Mouse (Mus musculus) spleen, postnatal 36 days (tissue): ENCODE data around the gene Mndal.
A peak's percentile ranks its signal among the peaks of the same experiment; 100 is the strongest.
"Not testable (repeated sequence)": the region's sequence is repeated elsewhere in the genome, so short reads cannot be mapped to it uniquely, and the experiment has no call there.

Source experiments
- DNase-seq, 2 experiments: peaks; one replicate each; pipeline ENCODE4 v3.0.0; 2022; ENCODE audit warnings: low spot score in 2 of 2, mixed read lengths in 1 of 2

The Mndal gene

DNA sequence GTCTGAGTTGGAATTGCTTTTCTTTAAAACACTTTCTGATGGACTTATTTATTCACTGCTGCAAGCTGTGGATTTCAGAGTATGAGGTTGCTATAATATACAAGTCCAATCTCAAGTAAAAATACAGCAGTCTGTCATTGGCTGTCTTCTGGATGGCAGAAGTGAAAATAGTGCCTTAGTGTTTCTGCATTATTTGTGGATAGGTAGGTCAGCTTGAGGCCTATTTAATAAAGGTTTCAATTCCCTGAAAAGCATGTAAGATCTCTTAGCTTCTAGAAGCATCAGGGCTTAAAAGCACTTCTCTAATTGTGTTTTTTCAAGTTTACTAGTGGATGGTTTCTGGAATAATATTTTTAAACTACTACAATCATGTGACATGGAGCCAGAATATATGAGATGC lies 52.5 kb downstream of the Mndal start:
- not testable (repeated sequence) for DNase-seq

- DNase-seq, result not testable (repeated sequence)
These were observed 55.1 kb downstream of the Mndal start for GRCm38 (mm10) chr1:173887026-173887787.

GRCm38 (mm10) chr1:173880004-173880666 lies 62.2 kb downstream of the Mndal start:
- peak; percentile 19 to 44 for DNase-seq

DNA sequence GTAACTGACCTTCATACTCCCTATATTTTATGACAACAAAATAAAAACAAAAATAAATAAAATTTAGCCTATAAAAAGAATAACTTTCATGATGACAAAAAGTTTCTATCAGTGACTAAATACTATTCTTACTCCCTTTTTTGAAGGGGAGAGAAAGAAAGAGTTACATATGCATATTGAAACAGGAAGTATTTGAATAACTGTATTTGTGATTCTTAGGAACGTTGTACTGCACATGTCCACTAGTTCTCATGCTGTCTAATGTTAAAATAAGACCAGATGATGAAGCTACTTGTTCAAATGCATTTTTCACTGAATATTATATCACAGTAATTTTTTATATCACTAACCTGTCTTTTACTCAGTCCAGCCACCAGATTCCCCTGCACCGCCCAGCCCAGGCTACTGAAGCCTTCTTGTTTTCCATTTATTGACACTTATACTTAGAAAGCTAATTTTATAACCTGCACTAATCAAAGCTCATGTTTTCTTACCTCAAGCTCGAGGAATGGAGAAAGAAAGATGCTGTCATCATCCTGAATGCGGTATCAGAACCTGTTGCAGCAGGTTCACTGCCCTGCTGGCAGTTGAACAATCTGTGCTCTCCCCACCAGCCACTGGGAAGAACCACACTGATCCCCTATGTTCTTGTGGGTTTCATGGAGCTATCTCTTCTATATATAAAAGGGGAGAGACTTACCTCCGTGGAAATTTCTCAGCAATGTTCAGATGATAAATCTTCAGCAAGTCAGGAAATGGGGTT lies 62.9 kb downstream of the Mndal start:
- not testable (repeated sequence) for DNase-seq

- peak in 1 of 2 experiments; percentile 19 for DNase-seq
These were observed 64.0 kb downstream of the Mndal start for GRCm38 (mm10) chr1:173878264-173878663.

DNA sequence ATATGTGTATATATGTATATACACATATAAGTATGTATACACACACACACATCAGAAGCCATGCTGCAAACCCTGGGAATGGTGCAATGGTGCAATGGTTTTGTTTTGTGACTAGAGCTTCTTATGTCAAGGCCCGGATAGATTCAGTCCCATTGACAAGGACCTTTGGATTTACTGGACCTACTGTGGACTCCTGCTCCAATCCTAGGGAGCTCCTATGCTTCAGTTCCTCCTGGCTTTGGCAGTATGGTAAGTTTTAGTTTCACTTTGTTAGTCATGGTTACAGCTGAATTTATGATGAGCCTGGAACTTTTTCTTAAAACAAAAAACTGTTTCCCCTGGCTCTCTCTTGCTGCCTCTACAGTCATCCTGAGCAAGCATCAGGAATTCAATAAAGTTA lies 65.2 kb downstream of the Mndal start:
- DNase-seq, result not testable (repeated sequence)

DNA sequence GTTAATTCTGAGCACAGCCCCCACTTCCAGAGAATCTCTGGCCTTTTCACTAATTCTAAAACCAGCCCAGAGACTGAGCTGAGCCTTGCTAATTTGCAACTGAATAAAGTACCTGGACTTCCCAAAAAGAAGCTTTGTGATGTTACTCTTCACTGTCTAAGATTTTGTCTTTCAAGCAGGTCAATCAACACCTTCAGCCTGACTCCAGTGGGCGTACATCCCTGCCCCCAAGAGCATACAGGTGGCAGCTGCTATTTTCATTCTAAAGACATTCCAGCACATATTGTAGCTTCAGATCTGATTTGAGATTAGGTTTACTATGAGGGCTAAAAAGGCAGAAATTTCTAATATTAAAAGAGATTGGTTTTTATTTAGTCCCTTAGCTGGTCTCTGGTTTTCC lies 73.7 kb downstream of the Mndal start:
- DNase-seq, result not testable (repeated sequence)

DNA sequence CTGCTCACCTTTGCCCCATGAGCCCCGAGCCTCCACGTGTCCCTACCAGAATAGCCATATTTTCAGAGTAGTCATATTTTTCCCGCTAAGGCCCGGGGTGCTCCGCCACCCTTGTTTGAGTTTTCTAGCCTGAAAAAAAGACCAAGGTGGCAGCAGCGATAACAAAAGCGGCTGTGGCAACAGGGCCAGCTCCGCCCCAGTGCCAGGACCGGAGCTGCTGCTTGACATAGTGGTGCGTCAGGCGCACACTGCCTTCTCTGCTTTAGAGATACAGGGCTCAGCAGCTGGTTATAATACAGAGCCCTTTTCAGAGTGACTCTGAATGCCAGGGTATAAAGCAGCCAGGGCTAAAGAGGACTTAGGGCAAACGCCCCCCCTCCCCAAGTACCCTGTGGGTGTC lies 75.8 kb downstream of the Mndal start:
- DNase-seq, result no peak

GRCm38 (mm10) chr1:173853711-173854110 lies 88.6 kb downstream of the Mndal start:
- DNase-seq, result peak in 1 of 2 experiments; percentile 20

- peak; percentile 77 to 84 for DNase-seq
These were observed 89.4 kb downstream of the Mndal start for GRCm38 (mm10) chr1:173852853-173853252.

DNA sequence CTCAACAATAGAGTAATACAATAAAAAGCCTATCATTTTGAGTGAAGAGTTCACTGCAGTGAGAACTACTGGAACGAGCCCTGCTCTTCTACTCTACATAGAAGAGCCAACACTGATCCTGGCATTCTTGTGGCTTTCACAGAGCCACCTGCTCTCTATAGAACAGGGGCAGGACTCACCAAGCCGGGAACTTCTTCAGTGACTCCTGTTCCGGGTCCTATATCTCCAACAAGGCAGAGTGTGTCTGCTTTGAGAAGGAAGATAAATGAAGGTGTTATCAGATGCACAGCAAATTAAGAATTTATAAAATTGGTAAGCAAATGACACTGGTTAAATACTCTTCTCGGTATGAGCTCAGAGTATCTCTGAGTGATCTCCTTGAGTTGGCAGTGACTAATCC lies 96.1 kb downstream of the Mndal start:
- DNase-seq, result not testable (repeated sequence)

DNA sequence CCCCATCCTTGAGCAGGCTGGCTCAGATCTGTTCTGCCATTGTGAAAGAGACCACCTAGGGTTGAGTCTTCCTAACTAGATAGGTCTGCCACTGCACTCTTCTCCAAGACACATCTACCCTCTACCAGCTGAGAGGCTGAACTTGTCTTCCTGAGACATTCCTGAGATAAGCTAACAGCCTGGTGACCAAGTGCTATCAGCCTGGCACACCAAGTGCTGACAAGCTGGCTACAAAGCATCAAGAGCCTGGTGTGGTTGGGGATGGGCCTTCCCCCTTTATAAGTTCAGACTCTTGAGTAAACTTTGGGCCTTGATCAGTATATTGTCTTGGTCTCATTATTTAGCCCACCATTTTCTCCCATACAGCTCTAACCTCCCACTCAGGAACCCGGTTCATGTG lies 97.5 kb downstream of the Mndal start:
- DNase-seq, result peak; percentile 31 to 45

DNA sequence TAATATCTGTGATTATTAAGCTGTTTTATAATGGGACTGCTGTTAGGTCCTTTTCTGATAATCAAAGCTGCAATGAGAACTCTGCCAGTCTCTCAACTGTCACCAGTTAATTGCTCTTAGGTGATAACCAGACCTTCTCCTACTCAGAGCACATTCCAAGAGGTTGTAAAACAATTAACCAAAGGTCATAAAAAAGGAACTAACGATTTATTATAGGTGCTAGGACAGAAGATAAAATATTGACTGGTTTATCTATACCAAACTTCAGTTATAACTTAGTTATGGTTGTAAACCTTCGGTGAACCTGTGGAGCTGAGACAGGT lies 120.8 kb downstream of the Mndal start:
- not testable (repeated sequence) for DNase-seq

- not testable (repeated sequence) for DNase-seq
These were observed 121.4 kb downstream of the Mndal start for GRCm38 (mm10) chr1:173820794-173821480.

DNA sequence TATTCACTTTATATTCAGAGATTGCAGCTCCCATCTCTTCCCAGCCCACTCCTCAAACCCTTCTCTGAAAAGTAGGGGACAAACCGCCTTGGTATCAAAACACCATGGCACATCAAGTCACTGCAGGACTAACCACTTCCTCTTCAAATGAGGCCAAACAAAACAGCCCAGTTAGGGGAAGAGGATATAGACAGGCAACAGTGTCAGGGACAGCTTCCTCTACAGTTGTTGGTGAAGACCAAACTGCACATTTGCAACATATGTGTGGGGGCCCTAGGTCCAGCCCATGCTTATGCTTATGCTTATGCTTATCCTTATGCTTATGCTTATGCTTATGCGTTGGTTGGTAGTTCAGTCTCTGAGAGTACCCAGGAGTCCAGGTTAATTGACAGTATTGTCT lies 133.0 kb downstream of the Mndal start:
- DNase-seq, result peak; percentile 65 to 66

DNA sequence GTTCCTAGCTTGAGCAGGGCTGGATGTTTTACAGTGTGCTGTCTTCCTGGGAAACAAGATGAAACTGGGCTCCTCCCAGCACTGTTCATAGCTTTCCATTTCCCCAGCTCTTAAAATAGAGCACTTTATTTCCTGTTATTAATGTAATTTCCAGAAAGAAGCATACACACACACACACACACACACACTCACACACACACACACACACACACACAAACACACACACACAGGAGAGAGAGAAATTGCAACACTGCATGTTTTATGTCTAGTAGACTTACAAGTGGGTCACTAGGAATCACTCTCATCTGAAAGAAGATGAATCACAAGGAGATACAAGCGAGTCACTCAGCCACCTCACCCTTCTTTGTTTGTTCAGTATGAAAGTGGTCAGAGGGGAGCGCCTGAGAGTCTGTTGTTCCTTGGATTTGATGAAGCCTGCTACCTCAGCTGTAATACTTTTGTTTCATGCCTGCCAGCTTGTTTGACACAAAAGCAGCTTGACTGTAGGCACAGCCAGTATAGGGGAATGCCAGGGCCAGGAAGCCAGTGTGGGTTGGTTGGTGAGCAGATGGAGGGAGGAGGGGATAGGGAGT lies 139.5 kb downstream of the Mndal start:
- DNase-seq, result not testable (repeated sequence)

- DNase-seq, result not testable (repeated sequence)
These were observed 140.1 kb downstream of the Mndal start for GRCm38 (mm10) chr1:173802207-173802606.

DNA sequence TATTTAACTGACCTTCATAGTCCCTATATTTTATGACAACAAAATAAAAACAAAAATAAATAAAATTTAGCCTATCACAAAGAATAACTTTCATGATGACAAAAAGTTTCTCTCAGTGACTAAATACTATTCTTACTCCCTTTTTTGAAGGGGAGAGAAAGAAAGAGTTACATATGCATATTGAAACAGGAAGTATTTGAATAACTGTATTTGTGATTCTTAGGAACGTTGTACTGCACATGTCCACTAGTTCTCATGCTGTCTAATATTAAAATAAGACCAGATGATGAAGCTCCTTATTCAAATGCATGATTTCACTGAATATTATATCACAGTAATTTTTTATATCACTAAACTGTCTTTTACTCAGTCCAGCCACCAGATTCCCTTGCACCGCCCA lies 140.5 kb downstream of the Mndal start:
- DNase-seq, result not testable (repeated sequence)
